Mouse (Mus musculus) liver, embryonic 14.5 days (tissue): ENCODE data around the gene Fkbpl. TPM values are rescaled to one million over a fixed set of nuclear protein-coding genes. Genes with fewer than 3 reads are reported as not detected.

Source experiments
- ATAC-seq: fragments of 200-750 bp; cut with Nextera tagmentation; 2 replicates; pipeline ENCODE4 v1.8.0; 2017; ENCODE audit warnings: moderate number of reproducible peaks, mild to moderate bottlenecking, moderate library complexity; ENCODE audit not compliant: insufficient read depth
- DNase-seq, 3 experiments: peaks; one replicate each; pipeline ENCODE4 v3.0.0-alpha.2; 2012 to 2013; ENCODE audit warnings: low read depth in 3 of 3, low spot score in 3 of 3
- H3K27ac ChIP-seq: fragments of 300-500 bp; sonication (generic); 2 replicates; pipeline ENCODE4 v1.5.1; 2014; ENCODE audit warnings: moderate library complexity, mild to moderate bottlenecking, control low read depth, inconsistent platforms
- H3K27me3 ChIP-seq: fragments of 300-500 bp; sonication (generic); 2 replicates; pipeline ENCODE4 v1.6.1; 2014; ENCODE audit warnings: mild to moderate bottlenecking, low read length, moderate library complexity; ENCODE audit not compliant: control insufficient read depth, insufficient read depth
- H3K36me3 ChIP-seq: fragments of 300-500 bp; sonication (generic); replicated peaks from 2 replicates; pipeline ENCODE4 v1.6.1; 2014; ENCODE audit warnings: low read depth; ENCODE audit not compliant: control insufficient read depth, insufficient read depth
- H3K4me1 ChIP-seq, 2 experiments: fragments of 200-500 bp in 1 of 2; fragments of 300-500 bp in 1 of 2; sonication (generic) in 1 of 2; replicated peaks; 2 replicates each; pipeline ENCODE4 v1.6.1; 2012 to 2014; ENCODE audit warnings: antibody characterized with exemption in 1 of 2, inconsistent platforms in 1 of 2, low read length in 1 of 2; ENCODE audit not compliant: control insufficient read depth in 2 of 2, insufficient read depth in 2 of 2
- H3K4me2 ChIP-seq: fragments of 300-500 bp; sonication (generic); 2 replicates; pipeline ENCODE4 v1.6.1; 2014; ENCODE audit warnings: low read depth, mild to moderate bottlenecking, control low read depth, moderate library complexity
- H3K4me3 ChIP-seq, 2 experiments: fragments of 200-500 bp in 1 of 2; fragments of 300-500 bp in 1 of 2; sonication (generic) in 1 of 2; 2 replicates each; pipeline ENCODE4 v1.5.1; 2012 to 2014; ENCODE audit warnings: low read depth in 2 of 2, low read length in 2 of 2, mild to moderate bottlenecking in 2 of 2, control low read depth in 1 of 2, inconsistent platforms in 1 of 2, moderate library complexity in 1 of 2; ENCODE audit not compliant: insufficient read depth in 1 of 2
- H3K9ac ChIP-seq: fragments of 300-500 bp; sonication (generic); replicated peaks from 2 replicates; pipeline ENCODE4 v1.6.1; 2014; ENCODE audit warnings: mild to moderate bottlenecking, control low read depth, moderate library complexity
- H3K9me3 ChIP-seq: fragments of 300-500 bp; sonication (generic); 2 replicates; pipeline ENCODE4 v1.6.1; 2016; ENCODE audit warnings: low read length, mixed read lengths; ENCODE audit not compliant: control insufficient read depth
- CTCF ChIP-seq: IDR thresholded peaks from 2 replicates; pipeline ENCODE4 v1.5.1; 2016; ENCODE audit warnings: antibody characterized with exemption, low read depth, control low read depth
- EP300 ChIP-seq: IDR thresholded peaks from 2 replicates; pipeline ENCODE4 v1.6.1; 2016; ENCODE audit warnings: antibody characterized with exemption, low read depth
- WGBS: fragments of 180-500 bp; shearing (Covaris S2); extraction: QIAGEN DNeasy Blood & Tissue Kit; methylation state at CpG from one replicate; pipeline ENCODE4 v1.1.7; 2014; ENCODE audit not compliant: insufficient replicate concordance; 5-methylcytosine and 5-hydroxymethylcytosine counted together
- polyA plus RNA-seq, 2 experiments: library from polyadenylated mRNA; depleted of rRNA in 1 of 2; stranded (reverse) in 1 of 2; unstranded in 1 of 2; fragments of >200 nt; fragmentation: Nextera tagmentation in 1 of 2; extraction: Ambion mirVana in 1 of 2; gene quantifications; 2 replicates each; pipeline versions ENCODE4 v1.2.1 to v1.2.3; 2012 to 2014

Fkbpl gene
- polyA plus RNA-seq, 2 experiments: 1.6 to 2.9 TPM

- H3K27me3 ChIP-seq: peaks cover 39% of the 10 kb centered on the region
Observed at GRCm38 (mm10) chr17:34671151-34672066, 26.8 kb downstream of the Fkbpl start.

GRCm38 (mm10) chr17:34672246-34672792 is 27.8 kb downstream of the Fkbpl start:
- WGBS: 32% methylated on average over 49 of the region's 49 CpGs
- ATAC-seq (no peak), DNase-seq (no peak)
- no peaks in the 10 kb centered on the region for H3K36me3 ChIP-seq
- H3K4me2 ChIP-seq: no peak overlapping the region
- H3K9me3 ChIP-seq: no peaks in the 10 kb centered on the region
- H3K27me3 ChIP-seq: peaks cover 39% of the 10 kb centered on the region
- TF ChIP-seq CTCF (no peak), EP300 (no peak)
- no peak overlapping the region for H3K9ac ChIP-seq
- no peak overlapping the region for H3K27ac ChIP-seq
- no peak overlapping the region for H3K4me3 ChIP-seq
- no peaks in the 10 kb centered on the region for H3K4me1 ChIP-seq

More at GRCm38 (mm10) chr17:34671151-34672066, 26.8 kb downstream of the Fkbpl start:
- no peaks in the 10 kb centered on the region for H3K4me1 ChIP-seq
- H3K36me3 ChIP-seq: no peaks in the 10 kb centered on the region
- no peak for ATAC-seq
- H3K4me3 ChIP-seq: no peak overlapping the region
- no peaks in the 10 kb centered on the region for H3K9me3 ChIP-seq
- no peak overlapping the region for H3K9ac ChIP-seq
- no peak for TF ChIP-seq CTCF
- TF ChIP-seq EP300: no peak
- WGBS: 17% methylated on average over 93 of the region's 93 CpGs
- DNase-seq: no peak
- no peak overlapping the region for H3K27ac ChIP-seq
- H3K4me2 ChIP-seq: no peak overlapping the region

- H3K36me3 ChIP-seq: no peaks in the 10 kb centered on the region
- H3K27me3 ChIP-seq: peaks cover 39% of the 10 kb centered on the region
- ATAC-seq (no peak), DNase-seq (no peak)
- H3K9me3 ChIP-seq: no peaks in the 10 kb centered on the region
- H3K27ac ChIP-seq: no peak overlapping the region
- H3K4me2 ChIP-seq: no peak overlapping the region
- H3K9ac ChIP-seq: no peak overlapping the region
- TF ChIP-seq EP300 (no peak), CTCF (no peak)
- H3K4me3 ChIP-seq: no peak overlapping the region
- no peaks in the 10 kb centered on the region for H3K4me1 ChIP-seq
- 62% methylated on average over 7 of the region's 7 CpGs for WGBS
Observed at GRCm38 (mm10) chr17:34673139-34673538, 28.6 kb downstream of the Fkbpl start.

GRCm38 (mm10) chr17:34674524-34675204 is 30.1 kb downstream of the Fkbpl start:
- Histone ChIP-seq H3K4me2 (no peak overlapping the region), H3K9me3 (no peaks in the 10 kb centered on the region), H3K9ac (no peak overlapping the region)

More at GRCm38 (mm10) chr17:34674524-34675204, 30.1 kb downstream of the Fkbpl start:
- H3K4me3 ChIP-seq: no peak overlapping the region
- no peak overlapping the region for H3K27ac ChIP-seq
- TF ChIP-seq CTCF (no peak), EP300 (no peak)
- ATAC-seq: no peak
- peaks cover 39% of the 10 kb centered on the region for H3K27me3 ChIP-seq
- 45% methylated on average over 11 of the region's 11 CpGs for WGBS
- H3K36me3 ChIP-seq: no peaks in the 10 kb centered on the region
- no peak for DNase-seq
- no peaks in the 10 kb centered on the region for H3K4me1 ChIP-seq
